Mouse (Mus musculus) kidney, postnatal 25 days (tissue): ENCODE measurements around the gene Tmem252.
A peak's percentile ranks its signal among the peaks of the same experiment; 100 is the strongest.

Source experiments
- DNase-seq, 2 experiments: peaks; one replicate each; pipeline ENCODE4 v3.0.0; 2021; ENCODE audit warnings: mixed read lengths in 2 of 2

The Tmem252 gene

DNA sequence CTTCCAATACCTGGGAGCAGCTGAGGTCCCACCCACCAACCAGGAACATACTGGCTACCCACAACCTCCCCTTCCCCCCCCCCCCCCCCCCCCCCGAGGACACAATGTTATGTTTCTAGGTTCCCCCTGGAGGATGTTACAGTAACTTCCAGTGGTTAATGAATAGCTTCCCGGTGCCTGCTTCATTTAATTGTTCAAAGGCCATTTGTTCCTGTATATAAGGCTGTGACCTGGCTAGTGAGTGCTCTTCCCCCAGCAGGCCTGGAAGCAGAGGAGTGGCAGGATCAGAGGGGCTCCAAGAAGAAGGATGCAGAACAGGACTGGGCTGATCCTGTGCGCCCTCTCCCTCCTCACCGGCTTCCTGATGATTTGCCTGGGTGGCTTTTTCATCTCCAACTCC lies at the start of gene Tmem252:
Gene Tmem252 (plus strand): TSS at position 247 of the 400 bp plus-strand sequence.
- DNase-seq: peak; percentile 54 to 69

GRCm38 (mm10) chr19:24628049-24628448 lies 45.8 kb upstream of the Tmem252 start:
- DNase-seq: no peak

DNA sequence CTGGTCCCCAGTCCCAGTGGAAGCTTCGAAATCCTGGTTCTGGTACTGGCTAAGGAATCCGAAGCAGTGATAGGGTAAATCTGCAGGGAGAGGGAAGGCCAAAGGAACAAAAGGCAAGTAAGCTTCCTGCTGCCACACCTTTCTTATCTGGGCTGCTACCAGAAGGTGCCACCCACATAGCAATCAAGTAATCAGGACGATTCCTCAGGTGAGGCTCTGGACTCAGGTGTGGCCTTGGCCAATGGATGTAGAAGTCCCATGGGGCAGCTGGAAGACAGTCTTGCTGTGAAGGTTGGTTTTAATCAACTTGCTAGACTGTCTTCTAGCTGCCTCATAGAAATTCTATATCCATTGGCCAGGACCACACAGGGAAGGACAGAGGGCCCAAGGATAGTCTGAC lies 40.8 kb upstream of the Tmem252 start:
- no peak for DNase-seq

DNA sequence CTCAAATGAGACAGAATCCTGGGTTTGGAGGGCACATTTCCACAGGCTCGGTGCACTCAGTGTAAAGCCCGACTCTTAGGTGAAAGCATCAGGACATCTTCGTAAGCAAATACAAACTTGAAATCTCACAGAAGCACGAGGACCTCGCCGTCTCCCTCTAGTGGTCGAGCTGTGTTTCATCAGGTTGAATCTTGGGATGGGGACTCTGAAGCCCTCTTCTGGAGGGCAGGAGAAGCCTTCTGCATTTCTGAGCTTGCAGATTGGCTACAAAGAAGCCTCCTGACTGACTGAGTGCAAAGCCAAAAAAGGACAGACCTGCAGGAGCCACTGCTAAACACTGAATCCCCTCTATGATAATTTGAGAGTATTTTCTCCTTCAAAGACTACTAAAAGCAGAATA lies 39.2 kb upstream of the Tmem252 start:
- DNase-seq: peak; percentile 65 to 76

DNA sequence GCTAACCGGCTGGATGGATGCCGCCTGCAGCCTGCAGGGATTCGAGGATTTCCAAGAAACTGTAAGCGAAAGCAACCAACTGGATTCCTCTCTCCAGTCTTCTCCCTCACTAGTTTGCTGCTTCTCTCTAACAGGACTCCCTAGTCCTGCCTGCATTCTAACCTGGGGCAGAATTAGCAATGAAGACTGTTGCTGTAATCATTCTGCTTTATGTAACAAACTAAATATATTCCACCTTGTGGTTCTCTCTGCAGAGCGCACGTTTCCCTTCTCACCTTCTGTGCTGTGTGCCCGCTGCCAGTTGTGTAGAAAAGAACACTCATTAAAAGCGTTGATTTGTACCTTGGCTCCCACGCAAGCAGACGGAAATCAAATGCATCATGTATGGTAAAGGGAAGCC lies 37.2 kb upstream of the Tmem252 start:
- no peak for DNase-seq

- no peak for DNase-seq
Observed at GRCm38 (mm10) chr19:24637988-24638387, 35.8 kb upstream of the Tmem252 start.

DNA sequence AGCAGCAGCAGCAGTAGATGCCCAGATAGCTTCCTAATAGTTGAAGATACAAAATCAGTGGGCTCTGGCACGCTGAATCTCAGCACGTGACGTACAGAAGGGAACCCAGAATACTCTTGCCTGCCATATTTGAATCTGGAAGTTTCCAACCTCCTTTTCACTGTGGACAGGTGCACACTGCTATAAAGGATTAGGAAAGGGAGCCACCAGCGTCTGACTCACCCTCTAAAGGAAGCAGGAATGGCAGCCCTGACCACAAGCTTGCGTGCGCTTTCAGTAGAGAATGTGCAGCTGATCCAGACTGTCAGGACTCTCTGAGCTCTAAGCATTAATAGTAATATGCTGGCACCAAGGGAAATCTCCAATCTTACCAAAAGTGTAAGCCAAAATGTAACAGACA lies 32.8 kb upstream of the Tmem252 start:
- DNase-seq: no peak

- DNase-seq: no peak
Observed at GRCm38 (mm10) chr19:24644971-24645370, 28.8 kb upstream of the Tmem252 start.

GRCm38 (mm10) chr19:24646162-24646829 lies 27.5 kb upstream of the Tmem252 start:
- DNase-seq: no peak

DNA sequence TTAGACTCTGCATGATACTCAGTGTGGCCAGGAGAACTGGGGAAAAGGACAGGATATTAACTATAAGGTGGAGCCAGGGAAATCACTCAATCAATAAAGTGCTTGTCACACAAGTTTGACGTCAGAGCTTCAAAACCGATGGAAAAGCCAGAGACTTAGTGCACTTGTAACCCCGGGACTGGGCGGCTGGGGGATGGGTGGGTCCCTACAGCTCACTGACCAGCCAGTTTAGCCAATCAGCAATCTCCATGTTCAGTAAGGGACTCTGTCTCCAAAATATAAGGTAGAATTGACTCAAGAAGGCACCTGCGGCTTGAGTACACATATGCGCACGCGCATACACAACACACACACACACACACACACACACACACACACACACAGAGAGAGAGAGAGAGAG lies 25.8 kb upstream of the Tmem252 start:
- DNase-seq: no peak

GRCm38 (mm10) chr19:24650428-24650827 lies 23.4 kb upstream of the Tmem252 start:
- no peak for DNase-seq

DNA sequence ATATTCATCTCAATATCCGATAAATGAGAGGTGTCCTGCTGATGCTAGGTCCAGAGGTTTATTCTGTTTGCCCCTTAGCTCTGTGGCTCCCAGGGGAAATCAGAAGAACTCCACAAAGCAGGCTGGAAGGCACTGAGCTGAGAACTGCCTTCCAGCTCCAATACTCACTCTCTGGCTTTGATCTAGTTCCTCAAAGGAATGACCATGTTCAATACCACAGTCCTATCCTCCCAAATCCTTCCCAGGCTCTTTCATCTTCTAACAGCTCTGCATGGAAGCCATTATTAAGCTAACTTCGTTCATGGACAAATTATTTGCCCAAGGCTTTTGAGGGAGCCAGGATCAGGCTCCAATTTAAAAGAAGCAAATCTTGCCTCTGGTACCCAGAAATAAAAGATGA lies 22.2 kb upstream of the Tmem252 start:
- DNase-seq: no peak

DNA sequence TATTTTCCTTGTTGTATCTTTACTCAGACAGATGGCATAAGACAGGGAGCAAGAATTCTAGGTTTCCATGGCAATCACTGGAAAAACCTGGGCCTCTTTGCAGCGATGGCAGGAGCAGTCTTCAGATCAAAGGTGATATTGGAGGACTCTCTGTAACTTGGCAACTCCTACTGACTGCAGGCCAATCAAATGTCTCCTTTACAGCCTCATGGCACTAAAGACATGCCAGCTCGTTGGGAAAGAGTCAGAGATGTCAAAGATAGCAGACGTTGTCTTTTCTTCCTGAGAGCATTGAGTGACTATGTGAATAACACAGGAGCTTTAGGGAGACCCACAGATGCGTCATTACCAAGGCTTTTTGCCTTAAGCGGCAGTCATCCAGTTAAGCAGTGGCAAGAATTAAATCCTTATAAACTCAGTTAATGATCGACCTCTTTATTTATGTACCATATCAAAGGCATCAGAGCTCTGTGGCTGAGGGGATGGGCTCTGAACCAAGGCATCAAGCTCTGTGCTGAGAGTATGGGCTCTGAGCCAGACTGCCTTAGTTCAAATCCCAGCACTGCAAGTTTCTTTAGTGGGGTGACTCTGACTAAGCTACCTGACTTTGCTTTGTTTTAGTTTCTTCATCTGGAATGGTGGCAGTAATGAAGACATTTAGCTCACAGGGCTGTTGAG lies 21.3 kb upstream of the Tmem252 start:
- DNase-seq: no peak

GRCm38 (mm10) chr19:24653230-24653799 lies 20.5 kb upstream of the Tmem252 start:
- DNase-seq: peak; percentile 79 to 82

DNA sequence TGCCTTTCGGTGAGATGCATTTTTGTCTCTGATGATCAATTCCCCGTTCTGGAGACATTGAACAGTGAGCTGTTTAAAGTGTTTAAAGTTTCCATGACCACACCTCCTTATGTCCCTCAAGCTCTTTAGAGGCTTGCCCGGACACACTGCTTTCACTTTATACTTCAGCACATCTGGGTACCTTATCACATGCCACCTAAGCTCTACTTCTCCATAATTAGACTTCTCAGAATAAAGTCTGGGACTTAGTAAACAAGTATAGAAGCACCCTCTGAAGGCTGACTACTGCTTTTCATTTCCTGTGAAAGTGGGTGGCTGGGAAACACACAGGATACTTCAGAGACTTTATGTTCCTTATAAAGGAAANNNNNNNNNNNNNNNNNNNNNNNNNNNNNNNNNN lies 16.8 kb upstream of the Tmem252 start:
- DNase-seq: no peak

- no peak for DNase-seq
Observed at GRCm38 (mm10) chr19:24662346-24662745, 11.5 kb upstream of the Tmem252 start.

- DNase-seq: no peak
Observed at GRCm38 (mm10) chr19:24665771-24666170, 8.0 kb upstream of the Tmem252 start.

GRCm38 (mm10) chr19:24667527-24667926 lies 6.3 kb upstream of the Tmem252 start:
- DNase-seq: no peak

DNA sequence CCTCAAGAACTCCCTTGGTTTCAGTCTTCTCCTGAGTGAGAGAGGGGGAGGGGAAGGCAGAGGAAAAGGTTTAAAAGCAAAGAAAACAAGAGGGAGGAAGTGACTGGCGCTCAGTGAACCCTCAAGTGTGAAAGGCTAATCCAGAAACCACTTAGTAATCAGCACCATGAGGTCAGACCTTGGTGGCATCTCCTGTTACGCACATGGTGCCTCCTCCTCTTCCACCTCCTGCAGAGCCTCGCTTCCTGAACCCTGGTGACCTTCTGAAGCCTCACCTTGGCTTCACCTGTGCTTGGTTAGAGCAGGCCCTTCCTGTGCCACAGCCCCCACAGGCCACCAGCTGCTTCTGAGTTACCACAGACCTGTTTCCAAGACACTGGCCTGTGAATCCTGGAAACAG lies 2.2 kb upstream of the Tmem252 start:
- DNase-seq: peak; percentile 63 to 90

- no peak for DNase-seq
Observed at GRCm38 (mm10) chr19:24672366-24672960, 1.3 kb upstream of the Tmem252 start.

- peak; percentile 50 to 54 for DNase-seq
Observed at GRCm38 (mm10) chr19:24673331-24673730, 477 bp upstream of the Tmem252 start.

GRCm38 (mm10) chr19:24676429-24676828 lies 2.6 kb downstream of the Tmem252 start:
- no peak for DNase-seq

DNA sequence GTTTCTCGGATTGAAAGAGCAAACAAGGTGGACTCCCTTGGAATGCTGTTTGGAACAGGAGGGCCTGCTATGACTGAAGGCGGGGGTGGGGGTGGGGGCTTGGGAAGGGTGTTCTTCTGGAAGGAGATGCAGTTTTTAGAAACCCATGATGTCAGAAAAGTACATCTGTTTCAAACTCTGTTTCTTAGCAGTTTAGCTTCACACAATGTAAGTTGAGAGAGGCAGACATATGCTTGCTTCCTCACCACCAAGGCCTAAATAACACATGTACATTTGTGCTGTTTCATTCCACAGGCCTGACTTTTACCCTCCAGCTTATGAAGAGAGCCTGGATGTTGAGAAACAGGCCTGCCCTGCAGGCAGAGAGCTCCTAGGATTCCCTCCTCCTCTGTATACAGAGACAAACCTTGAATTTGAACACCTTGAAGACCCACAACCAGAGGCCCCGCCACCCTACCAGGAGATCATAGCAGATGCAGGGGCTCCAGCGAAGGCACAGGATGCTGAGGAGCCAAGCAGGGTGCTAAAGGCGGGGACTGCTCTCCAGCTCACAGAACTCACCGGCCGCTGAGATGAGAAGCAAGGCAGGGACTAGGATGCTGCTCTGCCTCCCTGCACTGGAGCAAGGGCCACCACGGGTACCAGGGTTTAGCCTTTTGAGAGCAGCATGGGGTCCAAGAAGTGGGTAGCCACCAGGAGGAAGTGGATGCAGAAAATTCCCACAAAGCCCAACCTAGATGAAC lies 3.6 kb downstream of the Tmem252 start:
- DNase-seq: no peak
